Mouse (Mus musculus): ENCODE measurements at regions not wholly inside any gene's neighbourhood (a gene's known extent, or its start where the extent isn't known, plus 50 kb on each side); places are given as distances from the start of the nearest gene placed in this dataset.

DNA sequence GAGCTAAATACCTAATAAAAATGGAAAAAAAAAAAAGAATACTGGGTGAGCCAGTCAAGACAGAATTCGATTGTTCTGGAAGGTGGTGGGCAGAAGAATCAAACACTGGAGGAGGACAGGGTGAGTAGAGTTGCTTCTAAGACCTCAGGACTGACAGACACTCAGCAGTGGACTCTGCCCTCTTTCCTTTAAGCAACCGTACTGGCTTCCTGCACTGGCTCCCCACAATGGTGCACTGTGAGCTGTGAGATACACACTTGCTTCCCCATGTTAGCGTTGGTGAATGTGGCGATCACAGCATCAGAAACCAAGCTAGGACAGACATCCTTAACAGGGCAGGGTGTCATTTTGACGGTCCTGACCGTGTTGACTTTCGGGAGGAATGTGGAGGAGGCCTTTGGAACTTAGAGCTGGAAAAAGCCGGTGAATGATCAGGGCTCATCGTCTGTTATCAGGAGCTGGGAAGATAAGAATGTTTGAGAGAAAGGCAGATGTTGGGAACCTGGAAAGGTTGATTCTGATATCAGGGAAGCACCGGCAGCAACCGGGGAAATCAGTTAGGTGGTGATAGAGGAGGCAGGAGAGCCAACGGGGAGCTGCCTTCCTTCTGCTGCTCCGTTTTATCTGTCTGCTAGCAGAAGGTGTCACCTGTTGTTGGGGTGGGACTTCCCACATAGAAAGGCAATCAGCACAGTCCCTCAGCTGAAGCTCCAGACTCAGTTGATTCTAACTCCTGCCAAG, 254.8 kb downstream of the Ajap1 start:
- H3K36me3 ChIP-seq (replicated peaks), result no peaks in the 10 kb centered on the region
- ATAC-seq (ENCODE audit: insufficient read depth), result no peak
- no peak overlapping the region for H3K9ac ChIP-seq
- no peaks in the 10 kb centered on the region for H3K4me1 ChIP-seq (replicated peaks)
- WGBS (ENCODE audit: insufficient replicate concordance), result 40% methylated on average over 13 of the region's 13 CpGs
- H3K27me3 ChIP-seq, result no peaks in the 10 kb centered on the region
- H3K9me3 ChIP-seq (replicated peaks), result no peaks in the 10 kb centered on the region; the same call in 1 of the 2 replicates
- no peak overlapping the region for H3K27ac ChIP-seq (replicated peaks)
- no peak overlapping the region for H3K4me2 ChIP-seq
- H3K4me3 ChIP-seq (replicated peaks), result no peak overlapping the region

DNA sequence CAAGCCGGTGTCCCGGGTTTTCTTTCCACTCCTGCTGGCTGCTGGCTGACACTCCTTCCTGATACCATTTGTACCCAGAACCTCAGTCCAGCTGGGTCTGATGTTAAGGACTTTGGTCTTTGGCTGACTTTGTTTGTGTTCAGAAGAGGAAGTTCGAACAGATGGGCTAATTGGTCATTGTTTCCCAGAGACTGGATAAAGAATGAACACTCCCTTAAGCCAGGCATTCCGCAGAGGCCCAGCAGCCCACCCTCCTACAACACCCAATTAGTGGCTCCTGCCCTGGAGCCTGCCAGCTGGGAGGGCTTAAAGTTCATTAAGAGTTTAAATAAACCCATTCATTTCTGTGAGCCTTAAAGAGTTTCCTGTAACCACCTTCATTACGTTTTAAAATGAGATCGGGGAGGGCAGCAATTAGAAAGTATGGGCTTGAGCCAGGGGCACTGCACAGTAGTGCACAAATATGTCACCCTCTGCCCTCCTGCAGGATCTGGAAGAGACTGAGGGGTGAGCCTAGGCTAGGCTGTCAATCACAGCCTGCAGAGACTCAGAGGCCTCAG, 257.9 kb downstream of the Ajap1 start:
- H3K4me3 ChIP-seq (replicated peaks), result no peak overlapping the region
- no peak overlapping the region for H3K27ac ChIP-seq (replicated peaks)
- no peaks in the 10 kb centered on the region for H3K4me1 ChIP-seq (replicated peaks)
- H3K9ac ChIP-seq, result no peak overlapping the region
- no peak overlapping the region for H3K4me2 ChIP-seq
- H3K9me3 ChIP-seq (replicated peaks), result no peaks in the 10 kb centered on the region
- 29% methylated on average over 6 of the region's 6 CpGs for WGBS (ENCODE audit: insufficient replicate concordance)
- ATAC-seq (ENCODE audit: insufficient read depth), result no peak
- H3K36me3 ChIP-seq (replicated peaks), result no peaks in the 10 kb centered on the region
- no peaks in the 10 kb centered on the region for H3K27me3 ChIP-seq

DNA sequence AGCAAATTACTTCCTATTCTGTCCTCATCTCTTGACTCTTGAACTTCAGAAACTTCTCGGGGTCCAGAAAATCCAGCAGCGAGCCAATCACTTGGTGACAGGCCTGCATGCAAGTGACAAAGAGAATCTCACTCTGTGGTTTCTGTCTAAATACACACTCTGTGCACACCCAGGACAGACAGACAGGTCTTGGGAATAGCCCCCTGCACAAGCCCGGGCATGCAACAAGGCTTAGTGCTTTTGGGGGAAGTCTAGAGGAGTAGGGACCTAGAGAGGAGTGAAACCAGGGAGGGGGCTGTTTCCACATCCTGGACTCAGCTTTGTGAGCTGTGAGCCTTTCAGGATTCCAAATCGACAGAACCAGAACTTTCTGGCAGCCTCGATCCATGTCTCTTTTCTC, 259.6 kb downstream of the Ajap1 start:
- H3K27me3 ChIP-seq, result no peaks in the 10 kb centered on the region
- H3K9ac ChIP-seq, result no peak overlapping the region
- H3K4me1 ChIP-seq (replicated peaks), result no peaks in the 10 kb centered on the region
- no peak for ATAC-seq (ENCODE audit: insufficient read depth)
- H3K4me3 ChIP-seq (replicated peaks), result no peak overlapping the region
- 58% methylated on average over 5 of the region's 5 CpGs for WGBS (ENCODE audit: insufficient replicate concordance)
- no peaks in the 10 kb centered on the region for H3K9me3 ChIP-seq (replicated peaks)
- no peaks in the 10 kb centered on the region for H3K36me3 ChIP-seq (replicated peaks)
- H3K4me2 ChIP-seq, result no peak overlapping the region
- no peak overlapping the region for H3K27ac ChIP-seq (replicated peaks)

DNA sequence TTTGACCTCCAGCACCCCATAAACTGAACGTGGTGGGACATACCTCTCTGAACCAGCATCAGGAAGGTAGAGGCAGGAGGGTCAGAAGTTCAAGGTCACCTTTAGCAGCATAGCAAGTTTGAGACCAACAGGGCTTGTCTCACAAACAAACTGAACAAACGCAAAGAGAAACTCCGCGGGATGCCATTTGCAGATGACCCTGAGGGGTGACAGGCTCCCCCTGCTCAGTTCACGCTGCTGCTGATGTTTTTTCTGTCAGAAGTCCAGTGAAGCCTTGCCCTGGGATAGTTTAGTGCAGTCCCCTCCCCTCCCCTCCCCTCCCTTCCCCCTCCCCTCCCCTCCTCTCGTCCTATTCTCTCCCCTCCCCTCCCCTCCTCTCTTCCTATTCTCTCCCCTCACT, 262.1 kb downstream of the Ajap1 start:
- no peaks in the 10 kb centered on the region for H3K27me3 ChIP-seq
- H3K4me3 ChIP-seq (replicated peaks), result no peak overlapping the region
- H3K9ac ChIP-seq, result no peak overlapping the region
- H3K27ac ChIP-seq (replicated peaks), result no peak overlapping the region
- no peaks in the 10 kb centered on the region for H3K36me3 ChIP-seq (replicated peaks)
- no peak overlapping the region for H3K4me2 ChIP-seq
- H3K9me3 ChIP-seq (replicated peaks), result no peaks in the 10 kb centered on the region
- ATAC-seq (ENCODE audit: insufficient read depth), result no peak
- H3K4me1 ChIP-seq (replicated peaks), result no peaks in the 10 kb centered on the region
- 40% methylated on average over 5 of the region's 6 CpGs for WGBS (ENCODE audit: insufficient replicate concordance)

DNA sequence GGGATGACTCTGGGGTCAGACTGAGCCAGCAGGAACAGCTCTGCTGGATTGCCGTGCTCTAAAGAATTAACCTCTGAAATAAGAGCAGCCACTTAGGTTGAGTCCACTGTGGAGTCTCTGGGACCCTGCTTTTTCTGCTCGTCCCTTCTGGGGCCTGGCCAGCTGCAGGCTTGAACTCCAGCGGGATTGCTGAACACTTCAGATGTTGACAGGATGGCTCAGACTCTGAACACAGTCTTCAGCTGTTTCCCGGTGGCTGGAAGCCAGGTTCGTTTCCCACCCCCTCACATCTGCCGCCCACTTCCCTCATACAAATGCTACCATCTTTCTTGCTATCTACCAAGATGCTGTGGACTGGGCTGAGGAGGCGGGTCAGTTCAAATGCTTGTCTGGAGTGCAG, 262.5 kb downstream of the Ajap1 start:
- WGBS (ENCODE audit: insufficient replicate concordance), result 32% methylated on average over 7 of the region's 7 CpGs
- Histone ChIP-seq H3K27me3 (no peaks in the 10 kb centered on the region), H3K4me1 (replicated peaks) (no peaks in the 10 kb centered on the region), H3K9me3 (replicated peaks) (no peaks in the 10 kb centered on the region), H3K36me3 (replicated peaks) (no peaks in the 10 kb centered on the region), H3K4me2 (no peak overlapping the region), H3K27ac (replicated peaks) (no peak overlapping the region), H3K9ac (no peak overlapping the region), H3K4me3 (replicated peaks) (no peak overlapping the region)
- ATAC-seq (ENCODE audit: insufficient read depth), result no peak

DNA sequence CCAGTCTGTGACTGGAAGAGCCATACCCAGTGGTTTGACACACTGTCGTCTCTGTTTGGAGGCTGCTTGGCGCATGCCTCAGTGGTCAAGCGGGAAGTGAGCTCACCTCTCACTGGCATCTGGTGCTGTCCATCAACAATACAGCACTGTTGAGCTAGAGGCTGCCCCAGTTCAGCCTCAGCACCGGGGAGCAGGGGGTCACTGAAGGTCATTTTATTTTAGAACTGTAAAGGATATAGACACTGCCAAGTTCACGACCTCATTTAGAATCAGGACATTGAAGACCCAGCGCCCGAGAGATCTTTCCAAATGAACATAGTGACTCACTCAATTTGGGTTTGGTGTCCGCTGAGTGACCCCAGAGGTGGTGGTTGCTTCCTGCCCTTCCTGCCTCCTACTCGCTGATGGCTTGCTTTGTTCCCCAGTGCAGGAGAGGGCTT, 265.1 kb downstream of the Ajap1 start:
- Histone ChIP-seq H3K9ac (no peak overlapping the region), H3K9me3 (replicated peaks) (no peaks in the 10 kb centered on the region), H3K27ac (replicated peaks) (no peak overlapping the region), H3K4me2 (no peak overlapping the region), H3K4me1 (replicated peaks) (no peaks in the 10 kb centered on the region), H3K36me3 (replicated peaks) (no peaks in the 10 kb centered on the region), H3K4me3 (replicated peaks) (no peak overlapping the region), H3K27me3 (no peaks in the 10 kb centered on the region)
- 40% methylated on average over 9 of the region's 9 CpGs for WGBS (ENCODE audit: insufficient replicate concordance)
- ATAC-seq (ENCODE audit: insufficient read depth), result no peak

DNA sequence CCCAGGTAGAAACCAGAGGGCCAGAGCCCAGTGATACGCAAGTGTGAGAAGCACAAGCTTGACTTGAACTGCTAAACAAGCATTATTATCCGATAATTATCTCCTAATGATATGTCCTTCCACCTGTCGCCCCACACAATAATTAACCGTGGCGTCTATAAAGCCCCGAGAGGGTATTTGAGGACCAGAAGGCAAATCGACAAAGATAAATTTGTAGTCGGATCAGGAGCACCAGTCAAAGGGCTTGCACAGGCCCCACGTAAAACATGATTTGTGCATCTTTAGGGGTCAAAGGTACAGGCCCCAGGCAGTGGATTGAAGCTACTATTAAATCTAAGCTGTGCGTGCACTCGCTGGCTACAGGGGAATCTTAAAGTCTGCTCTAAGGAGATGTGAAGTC, 270.5 kb downstream of the Ajap1 start:
- Histone ChIP-seq H3K4me3 (replicated peaks) (no peak overlapping the region), H3K9me3 (replicated peaks) (no peaks in the 10 kb centered on the region), H3K9ac (no peak overlapping the region), H3K27me3 (no peaks in the 10 kb centered on the region), H3K27ac (replicated peaks) (no peak overlapping the region), H3K36me3 (replicated peaks) (no peaks in the 10 kb centered on the region), H3K4me1 (replicated peaks) (no peaks in the 10 kb centered on the region), H3K4me2 (no peak overlapping the region)
- ATAC-seq (ENCODE audit: insufficient read depth), result no peak
- WGBS (ENCODE audit: insufficient replicate concordance), result 65% methylated on average over 11 of the region's 11 CpGs

DNA sequence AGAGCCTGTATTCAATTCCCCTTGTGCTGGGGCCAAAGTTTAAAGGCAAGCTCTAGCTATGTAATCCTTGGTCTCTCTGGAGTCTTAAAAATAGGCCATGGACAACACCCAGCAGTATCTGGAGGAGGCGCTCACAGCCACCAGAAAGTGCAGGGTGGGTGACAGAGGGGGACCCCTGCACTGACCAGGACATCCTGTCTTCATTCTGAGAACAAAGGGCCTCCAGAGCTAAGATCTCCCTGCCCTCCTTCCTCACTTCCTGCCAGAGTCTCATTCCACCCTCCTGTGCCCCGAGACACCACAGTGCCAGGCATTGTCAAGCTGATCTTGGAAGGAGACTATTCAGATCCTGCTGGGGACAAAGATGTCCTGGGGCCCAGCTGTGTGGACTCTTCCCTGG, 273.8 kb downstream of the Ajap1 start:
- H3K4me2 ChIP-seq, result no peak overlapping the region
- H3K4me3 ChIP-seq (replicated peaks), result no peak overlapping the region
- no peak overlapping the region for H3K27ac ChIP-seq (replicated peaks)
- no peak for ATAC-seq (ENCODE audit: insufficient read depth)
- H3K4me1 ChIP-seq (replicated peaks), result no peaks in the 10 kb centered on the region
- H3K9me3 ChIP-seq (replicated peaks), result no peaks in the 10 kb centered on the region
- H3K9ac ChIP-seq, result no peak overlapping the region
- H3K27me3 ChIP-seq, result no peaks in the 10 kb centered on the region
- WGBS (ENCODE audit: insufficient replicate concordance), result 35% methylated on average over 2 of the region's 2 CpGs
- H3K36me3 ChIP-seq (replicated peaks), result no peaks in the 10 kb centered on the region

DNA sequence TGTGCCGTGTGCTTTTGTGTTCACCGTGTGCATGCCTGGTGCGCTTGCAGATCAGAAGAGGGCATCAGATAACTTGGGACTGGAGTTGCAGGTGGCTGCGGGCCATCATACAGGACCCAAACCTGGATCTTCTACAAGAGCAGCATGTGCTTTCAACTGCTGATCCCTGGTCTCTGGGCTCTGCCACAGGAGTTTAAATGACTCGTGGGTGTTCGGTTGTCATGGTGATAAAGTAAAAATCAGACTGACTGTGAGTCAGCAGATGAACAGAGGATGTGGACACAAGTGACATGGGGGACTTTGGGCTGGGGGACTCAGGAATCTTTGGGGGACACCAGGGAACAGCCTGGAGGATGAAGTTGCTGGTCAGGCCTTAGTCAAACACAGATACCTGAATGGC, 274.4 kb downstream of the Ajap1 start:
- H3K4me1 ChIP-seq (replicated peaks), result no peaks in the 10 kb centered on the region
- no peak overlapping the region for H3K9ac ChIP-seq
- WGBS (ENCODE audit: insufficient replicate concordance), result 66% methylated on average over 6 of the region's 6 CpGs
- no peak for ATAC-seq (ENCODE audit: insufficient read depth)
- no peak overlapping the region for H3K4me2 ChIP-seq
- no peak overlapping the region for H3K4me3 ChIP-seq (replicated peaks)
- no peaks in the 10 kb centered on the region for H3K9me3 ChIP-seq (replicated peaks)
- H3K27me3 ChIP-seq, result no peaks in the 10 kb centered on the region
- H3K36me3 ChIP-seq (replicated peaks), result no peaks in the 10 kb centered on the region
- H3K27ac ChIP-seq (replicated peaks), result no peak overlapping the region

DNA sequence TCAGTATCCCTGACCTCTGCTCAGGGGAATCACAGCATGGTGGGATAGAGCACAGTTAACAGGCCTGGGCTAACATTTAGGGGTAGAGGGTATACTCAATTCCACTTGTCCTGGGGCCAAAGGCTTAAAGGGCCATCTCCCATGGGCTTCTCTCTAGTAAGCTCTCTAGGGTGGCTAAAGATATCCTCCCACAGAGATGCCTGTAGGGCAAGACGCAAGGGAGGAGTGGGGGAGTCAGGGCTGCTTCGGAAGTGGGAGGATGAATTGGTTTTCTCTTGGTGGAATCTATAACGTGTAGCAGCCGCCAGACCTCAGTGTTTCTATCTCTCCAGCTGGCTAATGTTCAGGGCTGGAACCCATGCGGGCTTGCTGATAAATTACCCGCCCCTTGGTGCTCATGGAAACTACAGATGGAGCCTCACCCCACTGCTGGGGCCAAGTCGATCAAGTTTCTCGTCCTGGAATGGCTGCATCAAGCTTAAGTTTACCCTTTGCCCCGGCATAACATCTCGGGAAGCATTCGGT, 275.0 kb downstream of the Ajap1 start:
- no peaks in the 10 kb centered on the region for H3K36me3 ChIP-seq (replicated peaks)
- no peak overlapping the region for H3K27ac ChIP-seq (replicated peaks)
- ATAC-seq (ENCODE audit: insufficient read depth), result no peak
- 60% methylated on average over 11 of the region's 11 CpGs for WGBS (ENCODE audit: insufficient replicate concordance)
- no peak overlapping the region for H3K4me3 ChIP-seq (replicated peaks)
- no peaks in the 10 kb centered on the region for H3K4me1 ChIP-seq (replicated peaks)
- no peak overlapping the region for H3K9ac ChIP-seq
- no peak overlapping the region for H3K4me2 ChIP-seq
- H3K9me3 ChIP-seq (replicated peaks), result no peaks in the 10 kb centered on the region
- no peaks in the 10 kb centered on the region for H3K27me3 ChIP-seq

DNA sequence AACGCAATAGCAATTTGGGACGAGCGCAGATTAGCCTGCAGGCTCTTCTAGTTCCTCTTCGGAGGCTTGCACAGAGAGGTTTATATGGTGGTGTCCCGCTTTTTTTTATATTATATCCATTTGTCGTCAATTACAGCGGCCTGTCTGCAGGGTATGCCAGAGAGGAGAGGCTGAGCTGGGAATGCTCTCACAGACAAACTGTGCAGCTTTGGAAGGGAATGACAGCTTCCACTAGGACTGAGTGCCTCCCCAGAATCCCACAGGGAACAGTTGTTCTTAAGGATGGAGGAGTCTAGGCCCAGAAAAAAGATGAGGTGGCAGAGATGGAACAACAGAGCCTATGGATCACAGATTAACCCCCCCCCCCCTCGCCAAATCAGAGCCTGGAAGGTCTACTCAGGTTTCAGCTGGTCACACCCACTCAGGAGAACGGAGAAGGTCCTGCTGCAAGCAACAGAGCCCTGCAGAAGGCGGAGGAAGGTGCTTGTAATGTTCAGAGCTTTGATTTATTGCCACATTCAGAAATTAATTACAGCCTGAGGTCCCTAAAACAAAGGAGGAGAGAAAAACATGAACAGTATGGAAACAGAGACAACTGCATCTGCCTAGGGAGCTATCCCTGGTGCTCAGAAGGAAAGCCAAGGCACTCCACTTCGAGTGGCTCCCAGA, 275.7 kb downstream of the Ajap1 start:
- H3K4me3 ChIP-seq (replicated peaks), result no peak overlapping the region
- H3K4me1 ChIP-seq (replicated peaks), result no peaks in the 10 kb centered on the region
- H3K27ac ChIP-seq (replicated peaks), result no peak overlapping the region
- H3K27me3 ChIP-seq, result no peaks in the 10 kb centered on the region
- H3K9ac ChIP-seq, result no peak overlapping the region
- no peaks in the 10 kb centered on the region for H3K9me3 ChIP-seq (replicated peaks)
- H3K4me2 ChIP-seq, result no peak overlapping the region
- H3K36me3 ChIP-seq (replicated peaks), result no peaks in the 10 kb centered on the region
- no peak for ATAC-seq (ENCODE audit: insufficient read depth)
- WGBS (ENCODE audit: insufficient replicate concordance), result 48% methylated on average over 11 of the region's 11 CpGs
